Mouse (Mus musculus): Measurements from ENCODE around the gene Zbtb5. TPM values are rescaled to one million over a fixed set of nuclear protein-coding genes. Genes with fewer than 3 reads are reported as not detected.

Gene Zbtb5
- polyA plus RNA-seq, 1 experiment from 2014 or later = 21.0 TPM

- H3K9me3 ChIP-seq (ENCODE audit: control insufficient read depth, low read length) = no peaks in the 10 kb centered on the region
- H3K4me2 ChIP-seq (ENCODE audit: low read depth, low read length) = no peak overlapping the region
- DNase-seq (ENCODE audit: low spot score) (peak; percentile 36), ATAC-seq (ENCODE audit: low read depth) (no peak)
- no peak overlapping the region for H3K9ac ChIP-seq (ENCODE audit: low read depth, low read length)
- H3K36me3 ChIP-seq (ENCODE audit: control insufficient read depth, insufficient read depth, low read length) = no peaks in the 10 kb centered on the region
- no peaks in the 10 kb centered on the region for H3K27me3 ChIP-seq (replicated peaks; ENCODE audit: control insufficient read depth, insufficient read depth, low read length)
- no peak overlapping the region for H3K27ac ChIP-seq (replicated peaks; ENCODE audit: low read depth, low read length)
- H3K4me3 ChIP-seq (ENCODE audit: low read depth, low read length) = no peak overlapping the region
- 22% methylated on average over 10 of the region's 10 CpGs for WGBS
- no peaks in the 10 kb centered on the region for H3K4me1 ChIP-seq (ENCODE audit: control insufficient read depth, insufficient read depth, low read length)
These were observed 41.6 kb downstream of the Zbtb5 start for GRCm38 (mm10) chr4:44970612-44971110.

GRCm38 (mm10) chr4:44970056-44970455 lies 42.2 kb downstream of the Zbtb5 start:
- ATAC-seq (ENCODE audit: low read depth) (no peak), DNase-seq (ENCODE audit: low spot score) (no peak)
- Histone ChIP-seq H3K4me1 (ENCODE audit: control insufficient read depth, insufficient read depth, low read length) (no peaks in the 10 kb centered on the region), H3K9ac (ENCODE audit: low read depth, low read length) (no peak overlapping the region), H3K9me3 (ENCODE audit: control insufficient read depth, low read length) (no peaks in the 10 kb centered on the region), H3K27ac (replicated peaks; ENCODE audit: low read depth, low read length) (no peak overlapping the region), H3K4me3 (ENCODE audit: low read depth, low read length) (no peak overlapping the region), H3K4me2 (ENCODE audit: low read depth, low read length) (no peak overlapping the region), H3K36me3 (ENCODE audit: control insufficient read depth, insufficient read depth, low read length) (no peaks in the 10 kb centered on the region), H3K27me3 (replicated peaks; ENCODE audit: control insufficient read depth, insufficient read depth, low read length) (no peaks in the 10 kb centered on the region)
- WGBS = 92% methylated on average over 7 of the region's 7 CpGs

- H3K9me3 ChIP-seq (ENCODE audit: control insufficient read depth, low read length) = no peaks in the 10 kb centered on the region
- no peak overlapping the region for H3K9ac ChIP-seq (ENCODE audit: low read depth, low read length)
- no peak overlapping the region for H3K4me2 ChIP-seq (ENCODE audit: low read depth, low read length)
- no peak overlapping the region for H3K4me3 ChIP-seq (ENCODE audit: low read depth, low read length)
- DNase-seq (ENCODE audit: low spot score) (no peak), ATAC-seq (ENCODE audit: low read depth) (no peak)
- no peak overlapping the region for H3K27ac ChIP-seq (replicated peaks; ENCODE audit: low read depth, low read length)
- WGBS = 84% methylated on average over 8 of the region's 8 CpGs
- no peaks in the 10 kb centered on the region for H3K27me3 ChIP-seq (replicated peaks; ENCODE audit: control insufficient read depth, insufficient read depth, low read length)
- H3K4me1 ChIP-seq (ENCODE audit: control insufficient read depth, insufficient read depth, low read length) = no peaks in the 10 kb centered on the region
- no peaks in the 10 kb centered on the region for H3K36me3 ChIP-seq (ENCODE audit: control insufficient read depth, insufficient read depth, low read length)
These were observed 44.8 kb downstream of the Zbtb5 start for GRCm38 (mm10) chr4:44967402-44967801.

GRCm38 (mm10) chr4:44965736-44966135 lies 46.5 kb downstream of the Zbtb5 start:
- Histone ChIP-seq H3K4me3 (ENCODE audit: low read depth, low read length) (no peak overlapping the region), H3K27ac (replicated peaks; ENCODE audit: low read depth, low read length) (no peak overlapping the region), H3K4me1 (ENCODE audit: control insufficient read depth, insufficient read depth, low read length) (no peaks in the 10 kb centered on the region), H3K27me3 (replicated peaks; ENCODE audit: control insufficient read depth, insufficient read depth, low read length) (no peaks in the 10 kb centered on the region), H3K9me3 (ENCODE audit: control insufficient read depth, low read length) (no peaks in the 10 kb centered on the region), H3K9ac (ENCODE audit: low read depth, low read length) (no peak overlapping the region), H3K36me3 (ENCODE audit: control insufficient read depth, insufficient read depth, low read length) (no peaks in the 10 kb centered on the region), H3K4me2 (ENCODE audit: low read depth, low read length) (no peak overlapping the region)
- WGBS = 78% methylated on average over 3 of the region's 3 CpGs
- no peak for ATAC-seq (ENCODE audit: low read depth)
- no peak for DNase-seq (ENCODE audit: low spot score)

GRCm38 (mm10) chr4:44965175-44965574 lies 47.0 kb downstream of the Zbtb5 start:
- ATAC-seq (ENCODE audit: low read depth) (no peak), DNase-seq (ENCODE audit: low spot score) (no peak)
- H3K27ac ChIP-seq (replicated peaks; ENCODE audit: low read depth, low read length) = no peak overlapping the region
- H3K36me3 ChIP-seq (ENCODE audit: control insufficient read depth, insufficient read depth, low read length) = no peaks in the 10 kb centered on the region
- H3K4me2 ChIP-seq (ENCODE audit: low read depth, low read length) = no peak overlapping the region
- no peak overlapping the region for H3K4me3 ChIP-seq (ENCODE audit: low read depth, low read length)
- H3K4me1 ChIP-seq (ENCODE audit: control insufficient read depth, insufficient read depth, low read length) = no peaks in the 10 kb centered on the region
- no peaks in the 10 kb centered on the region for H3K9me3 ChIP-seq (ENCODE audit: control insufficient read depth, low read length)
- no peak overlapping the region for H3K9ac ChIP-seq (ENCODE audit: low read depth, low read length)
- WGBS = 80% methylated on average over 2 of the region's 2 CpGs
- no peaks in the 10 kb centered on the region for H3K27me3 ChIP-seq (replicated peaks; ENCODE audit: control insufficient read depth, insufficient read depth, low read length)

GRCm38 (mm10) chr4:44963156-44963555 lies 49.1 kb downstream of the Zbtb5 start:
- Histone ChIP-seq H3K36me3 (ENCODE audit: control insufficient read depth, insufficient read depth, low read length) (no peaks in the 10 kb centered on the region), H3K27ac (replicated peaks; ENCODE audit: low read depth, low read length) (no peak overlapping the region), H3K4me3 (ENCODE audit: low read depth, low read length) (no peak overlapping the region), H3K9me3 (ENCODE audit: control insufficient read depth, low read length) (no peaks in the 10 kb centered on the region), H3K4me2 (ENCODE audit: low read depth, low read length) (no peak overlapping the region), H3K4me1 (ENCODE audit: control insufficient read depth, insufficient read depth, low read length) (no peaks in the 10 kb centered on the region), H3K27me3 (replicated peaks; ENCODE audit: control insufficient read depth, insufficient read depth, low read length) (no peaks in the 10 kb centered on the region), H3K9ac (ENCODE audit: low read depth, low read length) (no peak overlapping the region)
- DNase-seq (ENCODE audit: low spot score) (no peak), ATAC-seq (ENCODE audit: low read depth) (no peak)
- 66% methylated on average over 11 of the region's 11 CpGs for WGBS

- Histone ChIP-seq H3K9ac (ENCODE audit: low read depth, low read length) (no peak overlapping the region), H3K4me1 (ENCODE audit: control insufficient read depth, insufficient read depth, low read length) (no peaks in the 10 kb centered on the region), H3K36me3 (ENCODE audit: control insufficient read depth, insufficient read depth, low read length) (no peaks in the 10 kb centered on the region), H3K27me3 (replicated peaks; ENCODE audit: control insufficient read depth, insufficient read depth, low read length) (no peaks in the 10 kb centered on the region), H3K9me3 (ENCODE audit: control insufficient read depth, low read length) (no peaks in the 10 kb centered on the region), H3K27ac (replicated peaks; ENCODE audit: low read depth, low read length) (no peak overlapping the region), H3K4me2 (ENCODE audit: low read depth, low read length) (no peak overlapping the region), H3K4me3 (ENCODE audit: low read depth, low read length) (no peak overlapping the region)
- DNase-seq (ENCODE audit: low spot score) = no peak
- WGBS = 90% methylated on average over 13 of the region's 13 CpGs
- ATAC-seq (ENCODE audit: low read depth) = no peak
These were observed 53.0 kb downstream of the Zbtb5 start for GRCm38 (mm10) chr4:44959220-44959619.

GRCm38 (mm10) chr4:44958776-44959175 lies 53.4 kb downstream of the Zbtb5 start:
- Histone ChIP-seq H3K4me3 (ENCODE audit: low read depth, low read length) (no peak overlapping the region), H3K4me1 (ENCODE audit: control insufficient read depth, insufficient read depth, low read length) (no peaks in the 10 kb centered on the region), H3K9me3 (ENCODE audit: control insufficient read depth, low read length) (no peaks in the 10 kb centered on the region), H3K27ac (replicated peaks; ENCODE audit: low read depth, low read length) (no peak overlapping the region), H3K36me3 (ENCODE audit: control insufficient read depth, insufficient read depth, low read length) (no peaks in the 10 kb centered on the region), H3K9ac (ENCODE audit: low read depth, low read length) (no peak overlapping the region), H3K4me2 (ENCODE audit: low read depth, low read length) (no peak overlapping the region), H3K27me3 (replicated peaks; ENCODE audit: control insufficient read depth, insufficient read depth, low read length) (no peaks in the 10 kb centered on the region)
- 84% methylated on average over 9 of the region's 9 CpGs for WGBS
- no peak for DNase-seq (ENCODE audit: low spot score)
- no peak for ATAC-seq (ENCODE audit: low read depth)

GRCm38 (mm10) chr4:44953041-44953440 lies 59.2 kb downstream of the Zbtb5 start:
- no peaks in the 10 kb centered on the region for H3K9me3 ChIP-seq (ENCODE audit: control insufficient read depth, low read length)
- no peaks in the 10 kb centered on the region for H3K36me3 ChIP-seq (ENCODE audit: control insufficient read depth, insufficient read depth, low read length)
- no peak overlapping the region for H3K4me2 ChIP-seq (ENCODE audit: low read depth, low read length)
- ATAC-seq (ENCODE audit: low read depth) = no peak
- H3K27ac ChIP-seq (replicated peaks; ENCODE audit: low read depth, low read length) = no peak overlapping the region
- no peaks in the 10 kb centered on the region for H3K27me3 ChIP-seq (replicated peaks; ENCODE audit: control insufficient read depth, insufficient read depth, low read length)
- no peak overlapping the region for H3K4me3 ChIP-seq (ENCODE audit: low read depth, low read length)
- 62% methylated on average over 8 of the region's 9 CpGs for WGBS
- H3K4me1 ChIP-seq (ENCODE audit: control insufficient read depth, insufficient read depth, low read length) = no peaks in the 10 kb centered on the region
- no peak for DNase-seq (ENCODE audit: low spot score)
- no peak overlapping the region for H3K9ac ChIP-seq (ENCODE audit: low read depth, low read length)

Measured in embryonic facial prominence, embryonic 14.5 days (tissue).